Mouse (Mus musculus) forebrain, embryonic 16.5 days (tissue): Measurements from ENCODE around the gene Dnajc5g. TPM values are rescaled to one million over a fixed set of nuclear protein-coding genes. Genes with fewer than 3 reads are reported as not detected.
A peak's percentile ranks its signal among the peaks of the same experiment; 100 is the strongest.

Experiments used
- ATAC-seq: fragments of 200-750 bp; cut with Nextera tagmentation; 2 replicates; pipeline ENCODE4 v1.8.0; 2017; ENCODE audit warnings: mild to moderate bottlenecking, moderate library complexity
- H3K27ac ChIP-seq: fragments of 300-500 bp; sonication (generic); 2 replicates; pipeline ENCODE4 v1.5.1; 2014; ENCODE audit warnings: low read length, control low read depth
- H3K27me3 ChIP-seq: fragments of 300-500 bp; sonication (generic); replicated peaks from 2 replicates; pipeline ENCODE4 v1.6.1; 2014; ENCODE audit warnings: low read length; ENCODE audit not compliant: control insufficient read depth, insufficient read depth
- H3K36me3 ChIP-seq: fragments of 300-500 bp; sonication (generic); 2 replicates; pipeline ENCODE4 v1.6.1; 2014; ENCODE audit not compliant: control insufficient read depth, insufficient read depth
- H3K4me1 ChIP-seq: fragments of 300-500 bp; sonication (generic); replicated peaks from 2 replicates; pipeline ENCODE4 v1.6.1; 2014; ENCODE audit warnings: low read length; ENCODE audit not compliant: control insufficient read depth, insufficient read depth
- H3K4me2 ChIP-seq: fragments of 300-500 bp; sonication (generic); 2 replicates; pipeline ENCODE4 v1.6.1; 2014; ENCODE audit warnings: mild to moderate bottlenecking, low read length, control low read depth
- H3K4me3 ChIP-seq: fragments of 300-500 bp; sonication (generic); replicated peaks from 2 replicates; pipeline ENCODE4 v1.5.1; 2014; ENCODE audit warnings: mild to moderate bottlenecking, low read length, control low read depth
- H3K9ac ChIP-seq: fragments of 300-500 bp; sonication (generic); replicated peaks from 2 replicates; pipeline ENCODE4 v1.6.1; 2014; ENCODE audit warnings: low read depth, low read length, control low read depth
- H3K9me3 ChIP-seq: fragments of 300-500 bp; sonication (generic); 2 replicates; pipeline ENCODE4 v1.6.1; 2016; ENCODE audit warnings: low read length; ENCODE audit not compliant: control insufficient read depth
- WGBS: fragments of 180-500 bp; shearing (Covaris S2); extraction: QIAGEN DNeasy Blood & Tissue Kit; methylation state at CpG from one replicate; pipeline ENCODE4 v1.1.7; 2014; 5-methylcytosine and 5-hydroxymethylcytosine counted together
- polyA plus RNA-seq: library from polyadenylated mRNA; unstranded; fragments of >200 nt; fragmentation: Nextera tagmentation; extraction: Ambion mirVana; gene quantifications from 2 replicates; pipeline ENCODE4 v1.2.1, GENCODE M21; 2015

The Dnajc5g gene
- polyA plus RNA-seq, 1 experiment from 2014 or later, result not detected

- no peak overlapping the region for H3K9ac ChIP-seq
- H3K4me2 ChIP-seq, result peak overlapping the region; percentile 51
- H3K27me3 ChIP-seq, result peaks cover 54% of the 10 kb centered on the region
- H3K9me3 ChIP-seq, result no peaks in the 10 kb centered on the region
- no peaks in the 10 kb centered on the region for H3K36me3 ChIP-seq
- peaks cover 18% of the 10 kb centered on the region for H3K4me1 ChIP-seq
- no peak for ATAC-seq
- H3K27ac ChIP-seq, result no peak overlapping the region
- peak overlapping the region; percentile 30 for H3K4me3 ChIP-seq
- WGBS, result 2% methylated on average over 33 of the region's 33 CpGs
These were observed 30.8 kb downstream of the Dnajc5g start for GRCm38 (mm10) chr5:31136730-31137424.

GRCm38 (mm10) chr5:31137658-31138057, 31.6 kb downstream of the Dnajc5g start:
- H3K9ac ChIP-seq, result no peak overlapping the region
- H3K4me2 ChIP-seq, result peak overlapping the region; percentile 51
- ATAC-seq, result no peak
- WGBS, result 2% methylated on average over 13 of the region's 13 CpGs
- H3K4me3 ChIP-seq, result peak overlapping the region; percentile 30
- H3K36me3 ChIP-seq, result no peaks in the 10 kb centered on the region
- peaks cover 54% of the 10 kb centered on the region for H3K27me3 ChIP-seq
- no peaks in the 10 kb centered on the region for H3K9me3 ChIP-seq
- H3K4me1 ChIP-seq, result peaks cover 18% of the 10 kb centered on the region
- H3K27ac ChIP-seq, result no peak overlapping the region

DNA sequence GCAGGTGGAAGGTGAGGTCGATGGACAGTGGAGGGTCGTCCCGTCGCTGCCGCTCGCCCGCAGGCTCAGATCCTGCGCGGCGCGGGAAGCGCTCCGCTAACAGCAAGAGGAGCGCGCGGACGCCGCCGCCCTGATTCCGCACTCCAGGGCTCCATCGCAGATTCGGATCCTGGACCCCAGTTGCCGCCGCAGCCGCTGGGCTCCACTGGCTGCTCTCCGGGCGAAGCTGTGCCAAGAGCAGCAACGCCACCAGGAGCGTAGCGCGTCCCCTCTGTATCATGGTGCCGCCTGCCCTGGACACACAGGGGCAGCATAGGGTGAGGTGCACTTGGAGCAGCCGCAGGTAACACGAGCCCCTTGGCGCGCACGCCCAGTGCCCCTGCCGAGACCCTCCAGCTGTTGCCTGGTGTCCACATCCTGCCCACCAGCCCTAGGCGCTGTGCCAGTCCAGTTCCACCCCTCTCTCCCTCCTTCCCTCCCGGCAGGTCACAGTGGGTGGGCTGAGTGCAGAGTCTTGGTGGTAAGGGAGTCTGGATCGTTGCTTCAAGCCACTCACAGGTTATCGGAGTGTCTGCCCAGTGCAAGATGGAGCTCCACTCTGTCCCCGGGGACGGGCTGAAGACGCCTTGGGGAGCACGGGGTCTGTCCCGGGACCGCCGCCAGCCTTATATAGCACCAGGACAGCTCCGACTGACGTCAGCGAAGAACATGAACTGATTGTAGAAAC, 32.3 kb downstream of the Dnajc5g start, which contains the start of gene Ucn:
Gene Ucn, minus strand, starts transcription at position 589 of the 727 bp plus-strand sequence.
- no peaks in the 10 kb centered on the region for H3K36me3 ChIP-seq
- under 1% methylated on average over 52 of the region's 52 CpGs for WGBS

DNA sequence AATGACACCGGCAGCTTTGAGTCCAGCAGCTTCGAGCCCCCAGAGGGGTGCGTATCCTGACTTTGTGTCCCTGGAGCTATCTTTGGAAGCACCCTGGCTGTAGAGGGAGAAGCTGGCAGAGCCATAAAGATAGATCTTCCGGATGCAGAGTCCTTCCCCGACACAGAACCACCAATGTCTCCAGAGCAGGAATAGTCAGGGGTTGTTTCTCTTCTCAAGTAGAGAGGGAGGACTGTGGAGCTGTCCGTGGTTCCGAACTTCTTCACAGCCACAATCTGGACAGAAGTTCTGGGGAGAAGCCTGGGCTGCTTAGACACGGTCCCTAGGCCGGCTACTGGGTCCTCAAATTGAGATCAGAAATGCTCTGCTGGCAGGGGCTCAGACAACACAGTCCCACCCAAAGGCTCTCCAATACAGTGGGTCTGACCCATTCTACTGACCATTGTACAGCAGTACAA, 32.9 kb downstream of the Dnajc5g start:
- Histone ChIP-seq H3K4me2 (no peak overlapping the region), H3K9ac (no peak overlapping the region), H3K27me3 (peaks cover 51% of the 10 kb centered on the region), H3K4me3 (no peak overlapping the region), H3K36me3 (no peaks in the 10 kb centered on the region), H3K4me1 (peaks cover 18% of the 10 kb centered on the region), H3K27ac (no peak overlapping the region), H3K9me3 (no peaks in the 10 kb centered on the region)
- 13% methylated on average over 9 of the region's 9 CpGs for WGBS
- ATAC-seq, result no peak

More for the DNA sequence above, 32.3 kb downstream of the Dnajc5g start, which contains the start of gene Ucn:
- peak within 1 kb of the TSS; percentile 51 for H3K4me2 ChIP-seq
- no peaks in the 10 kb centered on the region for H3K9me3 ChIP-seq
- H3K4me3 ChIP-seq, result peak within 1 kb of the TSS; percentile 30
- H3K27ac ChIP-seq, result no peak within 1 kb of the TSS
- peaks cover 18% of the 10 kb centered on the region for H3K4me1 ChIP-seq
- no peak for ATAC-seq
- 0 out of 2 replicates have a peak within 1 kb of the TSS, but pooled peaks have one; percentile 22 for H3K9ac ChIP-seq
- peaks cover 52% of the 10 kb centered on the region for H3K27me3 ChIP-seq

GRCm38 (mm10) chr5:31149781-31150180, 43.7 kb downstream of the Dnajc5g start:
- no peak overlapping the region for H3K9ac ChIP-seq
- H3K9me3 ChIP-seq, result no peaks in the 10 kb centered on the region
- H3K4me3 ChIP-seq, result no peak overlapping the region
- H3K36me3 ChIP-seq, result no peaks in the 10 kb centered on the region
- H3K27me3 ChIP-seq, result no peaks in the 10 kb centered on the region
- 65% methylated on average over 4 of the region's 4 CpGs for WGBS
- no peak for ATAC-seq
- H3K4me1 ChIP-seq, result peaks cover 12% of the 10 kb centered on the region
- H3K27ac ChIP-seq, result no peak overlapping the region
- no peak overlapping the region for H3K4me2 ChIP-seq

- no peaks in the 10 kb centered on the region for H3K27me3 ChIP-seq
- H3K36me3 ChIP-seq, result no peaks in the 10 kb centered on the region
- 88% methylated on average over 3 of the region's 3 CpGs for WGBS
- ATAC-seq, result no peak
- H3K9ac ChIP-seq, result no peak overlapping the region
- no peak overlapping the region for H3K4me2 ChIP-seq
- H3K27ac ChIP-seq, result no peak overlapping the region
- H3K9me3 ChIP-seq, result no peaks in the 10 kb centered on the region
- H3K4me3 ChIP-seq, result no peak overlapping the region
- peaks cover 14% of the 10 kb centered on the region for H3K4me1 ChIP-seq
These were observed 45.7 kb downstream of the Dnajc5g start for GRCm38 (mm10) chr5:31151746-31152145.

GRCm38 (mm10) chr5:31153516-31154151, 47.5 kb downstream of the Dnajc5g start:
- H3K4me3 ChIP-seq, result peak overlapping the region; percentile 75
- no peaks in the 10 kb centered on the region for H3K9me3 ChIP-seq
- ATAC-seq, result peak; percentile 32
- 32% methylated on average over 6 of the region's 6 CpGs for WGBS
- peak overlapping the region; percentile 26; the same call in 1 of the 2 replicates for H3K27ac ChIP-seq
- H3K9ac ChIP-seq, result peak overlapping the region; percentile 77
- H3K27me3 ChIP-seq, result no peaks in the 10 kb centered on the region
- peaks cover 15% of the 10 kb centered on the region for H3K36me3 ChIP-seq
- H3K4me1 ChIP-seq, result peaks cover 14% of the 10 kb centered on the region
- H3K4me2 ChIP-seq, result peak overlapping the region; percentile 91

- 0% methylated on average over 19 of the region's 19 CpGs for WGBS
- peak within 1 kb of the TSS; percentile 43; the same call in 1 of the 2 replicates for H3K27ac ChIP-seq
- H3K9ac ChIP-seq, result peak within 1 kb of the TSS; percentile 77
- peaks cover 19% of the 10 kb centered on the region for H3K36me3 ChIP-seq
- ATAC-seq, result peak; percentile 95
- peak within 1 kb of the TSS; percentile 75 for H3K4me3 ChIP-seq
- no peaks in the 10 kb centered on the region for H3K9me3 ChIP-seq
- H3K27me3 ChIP-seq, result no peaks in the 10 kb centered on the region
- peaks cover 14% of the 10 kb centered on the region for H3K4me1 ChIP-seq
- H3K4me2 ChIP-seq, result peak within 1 kb of the TSS; percentile 91
These were observed 48.1 kb downstream of the Dnajc5g start, which contains the start of gene Mpv17 for GRCm38 (mm10) chr5:31154152-31154553. Gene Mpv17, minus strand, starts transcription at chr5:31154251.
